In genomic region chr6:136986718-136987117, GRCm38 (mm10) we compare ENCODE assay signal across 24 mouse cellular contexts. TPM values are rescaled to one million over a fixed set of nuclear protein-coding genes. Genes with fewer than 3 reads are reported as not detected.
A peak's percentile ranks its signal among the peaks of the same experiment; 100 is the strongest.
DNase-seq lines count a peak whose midpoint lies in the region; ATAC-seq and TF ChIP-seq lines count a peak whose summit lies in the region.
"Had no signal": no experiment of that assay in that cellular context is flagged by ENCODE, and none has a peak within 500 bp of the region (broad histone marks: within the 10 kb centered on the region; RNA-seq: fewer than 3 reads in every experiment).

No protein-coding gene starts in this region.

- H3K4me1 ChIP-seq in lung, embryonic 14.5 days (ENCODE audit: insufficient read depth): no peaks in the 10 kb centered on the region
- peaks cover 16% of the 10 kb centered on the region for H3K4me1 ChIP-seq in limb, embryonic 10.5 days
- H3K4me1 ChIP-seq: stomach, embryonic 15.5 days had no signal

- peak; percentile 87 for ATAC-seq in frontal cortex, adult (ENCODE audit: low TSS enrichment)
- 0 out of 2 replicates have a peak, but pooled peaks have one; percentile 13 for ATAC-seq in lung, embryonic 14.5 days (ENCODE audit: insufficient read depth)
- ATAC-seq: intestine, embryonic 16.5 days; liver, embryonic 12.5 days had no signal

- no peak overlapping the region for H3K9ac ChIP-seq in lung, embryonic 14.5 days
- H3K9ac ChIP-seq: limb, embryonic 13.5 days; liver, embryonic 12.5 days; stomach, embryonic 15.5 days had no signal

- no peak for DNase-seq in frontal cortex, postnatal 25 days (ENCODE audit: low spot score in 2 of 2)
- no peak for DNase-seq in lung, embryonic 14.5 days
- DNase-seq in lung, postnatal 14 days: no peak
- peak; percentile 18 for DNase-seq in right cerebral cortex, adult 18-20 months
- no peak for DNase-seq in right cerebral cortex, adult 2 months (ENCODE audit: low spot score in 2 of 2)
- peak; percentile 48 for DNase-seq in telencephalon, adult 2 months (ENCODE audit: low read depth, low spot score)
- no peak for DNase-seq in limb, embryonic 10.5 days (ENCODE audit: low spot score)
- DNase-seq: adrenal gland, postnatal 14 days; cerebellum, adult 11 months; cerebellum, adult 9-11 months; gastrocnemius, postnatal 14 days; heart, adult 11 months; kidney, adult 9 months; kidney, postnatal 14 days; layer of hippocampus, postnatal 36 days; lung, adult 18-20 months had no signal

- H3K36me3 ChIP-seq in lung, embryonic 14.5 days (ENCODE audit: insufficient read depth): no peaks in the 10 kb centered on the region
- H3K36me3 ChIP-seq in limb, embryonic 10.5 days: no peaks in the 10 kb centered on the region
- H3K36me3 ChIP-seq: embryonic facial prominence, embryonic 10.5 days; limb, embryonic 13.5 days; liver, embryonic 12.5 days; stomach, embryonic 15.5 days had no signal

- no peaks in the 10 kb centered on the region for H3K9me3 ChIP-seq in lung, embryonic 14.5 days (ENCODE audit: low read depth, low read length)
- H3K9me3 ChIP-seq in limb, embryonic 10.5 days (replicated peaks): no peaks in the 10 kb centered on the region
- H3K9me3 ChIP-seq: embryonic facial prominence, embryonic 10.5 days; limb, embryonic 13.5 days; liver, embryonic 12.5 days; stomach, embryonic 15.5 days had no signal

- no peak overlapping the region for H3K4me2 ChIP-seq in lung, embryonic 14.5 days
- H3K4me2 ChIP-seq: heart, embryonic 11.5 days; liver, embryonic 12.5 days had no signal

- WGBS in lung, embryonic 14.5 days: 48% methylated on average over 11 of the region's 11 CpGs
- WGBS in limb, embryonic 10.5 days: 62% methylated on average over 11 of the region's 11 CpGs

- H3K4me3 ChIP-seq in lung, embryonic 14.5 days (ENCODE audit: low read depth, low read length): no peak overlapping the region
- H3K4me3 ChIP-seq in limb, embryonic 10.5 days: no peak overlapping the region
- H3K4me3 ChIP-seq: embryonic facial prominence, embryonic 10.5 days; limb, embryonic 13.5 days; liver, embryonic 12.5 days; stomach, embryonic 15.5 days had no signal

- H3K27ac ChIP-seq in lung, embryonic 14.5 days (ENCODE audit: low read depth): no peak overlapping the region
- H3K27ac ChIP-seq in limb, embryonic 10.5 days: no peak overlapping the region
- H3K27ac ChIP-seq: embryonic facial prominence, embryonic 10.5 days; limb, embryonic 13.5 days; liver, embryonic 12.5 days; stomach, embryonic 15.5 days had no signal

- H3K27me3 ChIP-seq in lung, embryonic 14.5 days (ENCODE audit: insufficient read depth, low read length): no peaks in the 10 kb centered on the region
- H3K27me3 ChIP-seq in limb, embryonic 10.5 days (ENCODE audit: low read depth, poor library complexity, severe bottlenecking): no peaks in the 10 kb centered on the region
- H3K27me3 ChIP-seq: CH12.LX; limb, embryonic 13.5 days; liver, embryonic 12.5 days; stomach, embryonic 15.5 days had no signal

- TF ChIP-seq CTCF in lung, embryonic 14.5 days (IDR thresholded peaks at IDR 0.05; ENCODE audit: low read depth): no peak

RNA-seq across cellular contexts. Expression of gene Arhgdib, which starts 45.0 kb away (rescaled TPM):
- polyA plus RNA-seq in lung, embryonic 14.5 days (2014; fragmentation: Nextera tagmentation; extraction: Ambion mirVana): 71.9 and 72.6 TPM in 2 replicates
- 30.2 and 32.5 TPM in 2 replicates for polyA plus RNA-seq in limb, embryonic 10.5 days (2016; fragmentation: Nextera tagmentation; extraction: Ambion mirVana)

Comparison
In these comparisons a context has a peak if more than half of its experiments do, and no peak if none do; other contexts are left out.
1. DNase-seq: peak in right cerebral cortex, adult 18-20 months (single experiment) and telencephalon, adult 2 months (single experiment); none in frontal cortex, postnatal 25 days (0 of 2), lung, embryonic 14.5 days (single experiment), lung, postnatal 14 days (single experiment), right cerebral cortex, adult 2 months (0 of 2) and limb, embryonic 10.5 days (single experiment).